17 mouse cellular contexts compared by ENCODE assay signal in the genomic region with DNA sequence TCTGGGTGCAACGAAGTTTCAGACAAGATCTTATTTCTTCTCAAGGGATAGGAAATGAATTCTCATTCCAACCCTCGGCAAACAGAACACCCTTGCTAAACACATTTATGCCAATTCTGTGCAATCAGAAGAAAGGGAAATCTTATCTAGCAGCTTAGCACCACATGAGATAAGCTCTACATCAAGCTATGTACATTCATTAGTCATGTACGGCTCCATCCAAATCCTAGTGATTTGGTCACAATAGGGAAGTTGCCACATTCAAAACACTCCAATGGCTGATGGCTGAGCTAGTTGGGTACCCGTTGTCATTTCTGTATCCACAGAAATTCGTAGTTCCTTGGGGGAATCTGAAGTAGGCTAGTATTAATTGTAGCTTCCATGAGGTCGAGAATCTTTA.
"Had no signal": no experiment of that assay in that cellular context is flagged by ENCODE, and none has a peak within 500 bp of the region (broad histone marks: within the 10 kb centered on the region; RNA-seq: fewer than 3 reads in every experiment).

No protein-coding gene starts in this region.

- H3K27ac ChIP-seq: liver, embryonic 13.5 days; liver, embryonic 15.5 days; lung, embryonic 15.5 days; macrophage; midbrain, embryonic 12.5 days; midbrain, embryonic 15.5 days; neural tube, embryonic 12.5 days had no signal

- H3K4me1 ChIP-seq: lung, embryonic 15.5 days; megakaryocyte, embryonic 14.5 days; midbrain, embryonic 12.5 days; midbrain, embryonic 15.5 days; neural tube, embryonic 12.5 days had no signal

- H3K36me3 ChIP-seq: liver, embryonic 13.5 days; liver, embryonic 15.5 days; lung, embryonic 15.5 days; midbrain, embryonic 12.5 days; midbrain, embryonic 15.5 days; neural tube, embryonic 12.5 days had no signal

- H3K4me2 ChIP-seq: liver, embryonic 13.5 days; liver, embryonic 15.5 days; lung, embryonic 15.5 days; midbrain, embryonic 12.5 days; midbrain, embryonic 15.5 days; neural tube, embryonic 12.5 days had no signal

- H3K27me3 ChIP-seq: liver, embryonic 13.5 days; liver, embryonic 15.5 days; lung, embryonic 15.5 days; megakaryocyte, embryonic 14.5 days; midbrain, embryonic 12.5 days; midbrain, embryonic 15.5 days; neural tube, embryonic 12.5 days had no signal

- H3K9me3 ChIP-seq: liver, embryonic 13.5 days; liver, embryonic 15.5 days; lung, embryonic 15.5 days; megakaryocyte, embryonic 14.5 days; midbrain, embryonic 12.5 days; midbrain, embryonic 15.5 days; neural tube, embryonic 12.5 days had no signal

- DNase-seq: liver, embryonic 13.5 days; liver, postnatal 0 days; lung, adult 2 months; lung, postnatal 14 days; lung, postnatal 36 days; right cerebral cortex, postnatal 14 days; thymus, adult 2 months; thymus, postnatal 25 days; thymus, postnatal 4 days had no signal

- H3K4me3 ChIP-seq: liver, embryonic 13.5 days; liver, embryonic 15.5 days; lung, embryonic 15.5 days; megakaryocyte, embryonic 14.5 days; midbrain, embryonic 12.5 days; midbrain, embryonic 15.5 days; neural tube, embryonic 12.5 days had no signal

- H3K9ac ChIP-seq: liver, embryonic 13.5 days; liver, embryonic 15.5 days; liver, postnatal 0 days; lung, embryonic 15.5 days; midbrain, embryonic 12.5 days; midbrain, embryonic 15.5 days; neural tube, embryonic 12.5 days had no signal

- ATAC-seq: liver, postnatal 0 days; lung, postnatal 0 days; midbrain, embryonic 15.5 days had no signal
